Mouse (Mus musculus): ENCODE results near the gene Wdr90. TPM values are rescaled to one million over a fixed set of nuclear protein-coding genes. Genes with fewer than 3 reads are reported as not detected.

Gene Wdr90
- polyA plus RNA-seq, 1 experiment: 6.9 TPM

- no peak for TF ChIP-seq GATA1 (IDR thresholded peaks at IDR 0.05; ENCODE audit: low read length)
Measured at GRCm38 (mm10) chr17:25868601-25869191, 7.4 kb upstream of the Wdr90 start, which contains the start of gene Mcrip2. Gene Mcrip2, minus strand, starts transcription at chr17:25868764.

GRCm38 (mm10) chr17:25867836-25868600, 6.7 kb upstream of the Wdr90 start:
- no peak for TF ChIP-seq GATA1 (IDR thresholded peaks at IDR 0.05; ENCODE audit: low read length)

GRCm38 (mm10) chr17:25867509-25867835, 6.2 kb upstream of the Wdr90 start:
- no peak for TF ChIP-seq GATA1 (IDR thresholded peaks at IDR 0.05; ENCODE audit: low read length)

- TF ChIP-seq GATA1 (IDR thresholded peaks at IDR 0.05; ENCODE audit: low read length): no peak
Measured at GRCm38 (mm10) chr17:25866172-25866571, 4.9 kb upstream of the Wdr90 start.

- TF ChIP-seq GATA1 (IDR thresholded peaks at IDR 0.05; ENCODE audit: low read length): no peak
Measured at GRCm38 (mm10) chr17:25865288-25865687, 4.0 kb upstream of the Wdr90 start.

- TF ChIP-seq GATA1 (IDR thresholded peaks at IDR 0.05; ENCODE audit: low read length): no peak
Measured at GRCm38 (mm10) chr17:25864311-25864710, 3.0 kb upstream of the Wdr90 start.

GRCm38 (mm10) chr17:25863681-25864080, 2.4 kb upstream of the Wdr90 start:
- TF ChIP-seq GATA1 (IDR thresholded peaks at IDR 0.05; ENCODE audit: low read length): no peak

- TF ChIP-seq GATA1 (IDR thresholded peaks at IDR 0.05; ENCODE audit: low read length): no peak
Measured at GRCm38 (mm10) chr17:25861704-25862612, 657 bp upstream of the Wdr90 start.

- TF ChIP-seq GATA1 (IDR thresholded peaks at IDR 0.05; ENCODE audit: low read length): no peak
Measured at GRCm38 (mm10) chr17:25860229-25860628, 1.1 kb downstream of the Wdr90 start.

GRCm38 (mm10) chr17:25844396-25844901, 16.9 kb downstream of the Wdr90 start, which contains the start of gene Rhot2:
Gene Rhot2, minus strand, starts transcription at chr17:25844851.
- TF ChIP-seq GATA1 (IDR thresholded peaks at IDR 0.05; ENCODE audit: low read length): no peak

- no peak for TF ChIP-seq GATA1 (IDR thresholded peaks at IDR 0.05; ENCODE audit: low read length)
Measured at GRCm38 (mm10) chr17:25843636-25844395, 17.5 kb downstream of the Wdr90 start.

GRCm38 (mm10) chr17:25843122-25843521, 18.2 kb downstream of the Wdr90 start:
- TF ChIP-seq GATA1 (IDR thresholded peaks at IDR 0.05; ENCODE audit: low read length): no peak

GRCm38 (mm10) chr17:25842509-25842908, 18.8 kb downstream of the Wdr90 start:
- TF ChIP-seq GATA1 (IDR thresholded peaks at IDR 0.05; ENCODE audit: low read length): no peak

GRCm38 (mm10) chr17:25841117-25841880, 20.0 kb downstream of the Wdr90 start, which contains the start of gene Gm20683:
Gene Gm20683, minus strand, starts transcription at chr17:25841763.
- TF ChIP-seq GATA1 (IDR thresholded peaks at IDR 0.05; ENCODE audit: low read length): no peak

Measured in G1E-ER4 (cell line).